Comparison of ENCODE assay signal across 8 mouse cellular contexts in the genomic region with DNA sequence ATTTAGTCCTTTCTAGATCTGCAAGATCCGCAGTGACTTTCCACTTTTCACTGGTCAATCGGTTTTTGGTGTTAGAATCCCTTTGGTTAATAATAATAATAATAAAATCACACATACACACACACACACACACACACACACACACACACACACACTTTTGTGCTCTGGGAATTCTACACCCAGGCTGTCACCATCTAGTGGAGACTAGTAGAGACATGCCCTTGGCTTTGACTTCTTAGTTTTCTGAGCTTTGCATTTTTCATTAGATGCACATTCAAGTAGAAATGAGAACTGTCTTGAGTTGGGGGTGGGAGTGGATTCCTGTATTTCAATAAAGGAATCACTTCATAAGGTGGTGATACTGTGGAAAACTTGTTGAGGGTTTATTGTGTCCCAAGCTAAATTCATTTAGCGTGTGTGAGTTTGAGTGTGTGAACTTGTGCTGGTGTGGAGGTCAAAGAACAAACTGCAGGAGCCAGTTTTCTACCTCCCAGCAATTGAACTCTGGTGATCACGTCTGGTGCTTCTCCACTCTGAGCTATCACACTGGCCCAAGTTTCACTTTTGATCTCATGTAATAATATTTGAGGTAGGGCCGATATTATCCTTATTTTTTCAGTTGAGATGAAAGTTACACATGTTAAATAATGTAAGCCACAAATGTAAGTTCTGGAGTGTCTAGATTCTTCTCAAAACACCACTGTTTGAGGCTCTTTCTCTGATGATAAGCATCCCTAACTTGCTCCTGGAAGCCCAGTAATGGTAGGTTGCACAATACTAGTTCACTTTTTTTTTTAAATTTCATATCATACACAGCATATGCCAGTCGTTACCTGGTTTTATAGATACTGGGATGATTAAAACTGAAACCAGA. TPM values are rescaled to one million over a fixed set of nuclear protein-coding genes. Genes with fewer than 3 reads are reported as not detected.
A peak's percentile ranks its signal among the peaks of the same experiment; 100 is the strongest.
DNase-seq lines count a peak whose midpoint lies in the region; ATAC-seq lines count a peak whose summit lies in the region.

No protein-coding gene starts in this region.

- WGBS in heart, embryonic 10.5 days: 44% methylated on average over 6 of the region's 6 CpGs
- 37% methylated on average over 6 of the region's 6 CpGs for WGBS in heart, embryonic 14.5 days
- 44% methylated on average over 6 of the region's 6 CpGs for WGBS in limb, embryonic 12.5 days
- 46% methylated on average over 6 of the region's 6 CpGs for WGBS in neural tube, embryonic 12.5 days

- no peaks in the 10 kb centered on the region for H3K27me3 ChIP-seq in heart, embryonic 10.5 days (ENCODE audit: insufficient read depth, poor library complexity, severe bottlenecking)
- no peaks in the 10 kb centered on the region for H3K27me3 ChIP-seq in heart, embryonic 14.5 days (ENCODE audit: control insufficient read depth, insufficient read depth, low read length)
- 0 out of 2 replicates have a peak, but pooled peaks cover 4% of the 10 kb centered on the region for H3K27me3 ChIP-seq in limb, embryonic 12.5 days
- H3K27me3 ChIP-seq in neural tube, embryonic 12.5 days (replicated peaks): no peaks in the 10 kb centered on the region

- H3K4me2 ChIP-seq in heart, embryonic 14.5 days (ENCODE audit: low read length): peak overlapping the region; percentile 66
- peak overlapping the region; percentile 70 for H3K4me2 ChIP-seq in limb, embryonic 12.5 days
- peak overlapping the region; percentile 70 for H3K4me2 ChIP-seq in neural tube, embryonic 12.5 days (replicated peaks)

- peaks cover 29% of the 10 kb centered on the region for H3K4me1 ChIP-seq in heart, embryonic 10.5 days
- peaks cover 12 to 41% of the 10 kb centered on the region in 2 experiments for H3K4me1 ChIP-seq in heart, embryonic 14.5 days (ENCODE audit: control insufficient read depth in 2 of 2, insufficient read depth in 2 of 2, low read length in 2 of 2)
- peaks cover 16% of the 10 kb centered on the region for H3K4me1 ChIP-seq in limb, embryonic 12.5 days (replicated peaks)
- peaks cover 21% of the 10 kb centered on the region for H3K4me1 ChIP-seq in neural tube, embryonic 12.5 days

- no peaks in the 10 kb centered on the region for H3K9me3 ChIP-seq in heart, embryonic 10.5 days
- H3K9me3 ChIP-seq in heart, embryonic 14.5 days (ENCODE audit: control insufficient read depth, low read length): no peaks in the 10 kb centered on the region
- no peaks in the 10 kb centered on the region for H3K9me3 ChIP-seq in limb, embryonic 12.5 days
- no peaks in the 10 kb centered on the region for H3K9me3 ChIP-seq in neural tube, embryonic 12.5 days

- intact Hi-C loops in heart, postnatal 36 days (cut with DNase I): loop anchor here (2.0 kb wide), 1 partner anchor 39 kb away; no protein-coding TSS in a partner anchor

- H3K27ac ChIP-seq in heart, embryonic 10.5 days: peak overlapping the region; percentile 98
- peak overlapping the region; percentile 95 to 96 for H3K27ac ChIP-seq in heart, embryonic 14.5 days (replicated peaks in 1 of 2; ENCODE audit: control insufficient read depth in 1 of 2, insufficient read depth in 1 of 2, low read depth in 2 of 2, low read length in 2 of 2)
- H3K27ac ChIP-seq in limb, embryonic 12.5 days: no peak overlapping the region; the same call in 1 of the 2 replicates
- no peak overlapping the region for H3K27ac ChIP-seq in neural tube, embryonic 12.5 days

- H3K9ac ChIP-seq in heart, embryonic 14.5 days (ENCODE audit: low read length): peak overlapping the region; percentile 97
- H3K9ac ChIP-seq in limb, embryonic 12.5 days (replicated peaks): peak overlapping the region; percentile 90
- H3K9ac ChIP-seq in neural tube, embryonic 12.5 days: peak overlapping the region; percentile 94; the same call in 1 of the 2 replicates

- no peak for ATAC-seq in heart, embryonic 14.5 days (ENCODE audit: insufficient number of reproducible peaks, insufficient read depth, low FRiP score, low read depth)
- ATAC-seq in limb, embryonic 12.5 days (ENCODE audit: insufficient number of reproducible peaks, insufficient read depth, low FRiP score, low TSS enrichment, low read depth): no peak
- ATAC-seq in neural tube, embryonic 12.5 days (ENCODE audit: low FRiP score, low read depth): no peak

- peak overlapping the region; percentile 96 for H3K4me3 ChIP-seq in heart, embryonic 10.5 days
- H3K4me3 ChIP-seq in heart, embryonic 14.5 days (ENCODE audit: control insufficient read depth in 1 of 2, insufficient read depth in 1 of 2, low read depth in 1 of 2, low read length in 2 of 2): peak overlapping the region; percentile 80 to 93
- H3K4me3 ChIP-seq in limb, embryonic 12.5 days (replicated peaks): peak overlapping the region; percentile 91
- peak overlapping the region; percentile 90 for H3K4me3 ChIP-seq in neural tube, embryonic 12.5 days

- no peak for DNase-seq in heart, embryonic 10.5 days (ENCODE audit: low spot score)
- no peak for DNase-seq in heart, postnatal 36 days
- DNase-seq in brain, adult 2 months (ENCODE audit: low read depth, low spot score): peak; percentile 76
- no peak for DNase-seq in right cerebral cortex, postnatal 14 days
- no peak for DNase-seq in frontal cortex, postnatal 14 days (ENCODE audit: low spot score in 2 of 2)

- H3K36me3 ChIP-seq in heart, embryonic 10.5 days: no peaks in the 10 kb centered on the region
- H3K36me3 ChIP-seq in heart, embryonic 14.5 days (ENCODE audit: control insufficient read depth, insufficient read depth, low read length): peaks cover 8% of the 10 kb centered on the region; the same call in 1 of the 2 replicates
- no peaks in the 10 kb centered on the region for H3K36me3 ChIP-seq in limb, embryonic 12.5 days
- 0 out of 2 replicates have a peak, but pooled peaks cover 4% of the 10 kb centered on the region for H3K36me3 ChIP-seq in neural tube, embryonic 12.5 days

RNA-seq across cellular contexts. Expression of a gene that starts 1.5 kb away (rescaled TPM):
- 14.9 and 16.5 TPM in 2 replicates for polyA plus RNA-seq in heart, embryonic 10.5 days (2016; fragmentation: Nextera tagmentation; extraction: Ambion mirVana)
- 10 to 100 TPM; 72.2 to 76.1 TPM for total RNA-seq in heart, postnatal 36 days (2021)
- 22.3 and 22.5 TPM in 2 replicates for polyA plus RNA-seq in heart, embryonic 14.5 days (2014; fragmentation: Nextera tagmentation; extraction: Ambion mirVana)
- polyA plus RNA-seq in limb, embryonic 12.5 days (2016; fragmentation: Nextera tagmentation; extraction: Ambion mirVana): 14.1 and 16.6 TPM in 2 replicates
- 18.6 and 19.5 TPM in 2 replicates for polyA plus RNA-seq in neural tube, embryonic 12.5 days (2016; fragmentation: Nextera tagmentation; extraction: Ambion mirVana)

RNA-seq across cellular contexts. Expression of a gene that starts 31.3 kb away (rescaled TPM):
- 0.03 TPM in 1 of 2 replicates, not detected in the other for polyA plus RNA-seq in heart, embryonic 10.5 days (2016; fragmentation: Nextera tagmentation; extraction: Ambion mirVana)
- total RNA-seq in heart, postnatal 36 days (2021): not detected
- polyA plus RNA-seq in heart, embryonic 14.5 days (2014; fragmentation: Nextera tagmentation; extraction: Ambion mirVana): not detected in 2 replicates
- polyA plus RNA-seq in limb, embryonic 12.5 days (2016; fragmentation: Nextera tagmentation; extraction: Ambion mirVana): 0.17 and 0.34 TPM in 2 replicates
- polyA plus RNA-seq in neural tube, embryonic 12.5 days (2016; fragmentation: Nextera tagmentation; extraction: Ambion mirVana): 4.2 and 4.7 TPM in 2 replicates

Comparison
In these comparisons a context has a peak if more than half of its experiments do, and no peak if none do; other contexts are left out.
1. H3K27ac ChIP-seq: peak in heart, embryonic 10.5 days (single experiment) and heart, embryonic 14.5 days (2 of 2); none in limb, embryonic 12.5 days (single experiment) and neural tube, embryonic 12.5 days (single experiment).
2. Peak in every context shown above with its lines, with median percentiles within 50 percentile points of each other: H3K4me3 ChIP-seq, H3K4me2 ChIP-seq and H3K9ac ChIP-seq.